Mouse (Mus musculus) spleen, postnatal 4 days (tissue): Measurements from ENCODE around the gene Smarcd3.

Source experiments
- DNase-seq, 2 experiments: peaks; one replicate each; pipeline ENCODE4 v3.0.0; 2022; ENCODE audit warnings: low spot score in 2 of 2

Gene Smarcd3

DNA sequence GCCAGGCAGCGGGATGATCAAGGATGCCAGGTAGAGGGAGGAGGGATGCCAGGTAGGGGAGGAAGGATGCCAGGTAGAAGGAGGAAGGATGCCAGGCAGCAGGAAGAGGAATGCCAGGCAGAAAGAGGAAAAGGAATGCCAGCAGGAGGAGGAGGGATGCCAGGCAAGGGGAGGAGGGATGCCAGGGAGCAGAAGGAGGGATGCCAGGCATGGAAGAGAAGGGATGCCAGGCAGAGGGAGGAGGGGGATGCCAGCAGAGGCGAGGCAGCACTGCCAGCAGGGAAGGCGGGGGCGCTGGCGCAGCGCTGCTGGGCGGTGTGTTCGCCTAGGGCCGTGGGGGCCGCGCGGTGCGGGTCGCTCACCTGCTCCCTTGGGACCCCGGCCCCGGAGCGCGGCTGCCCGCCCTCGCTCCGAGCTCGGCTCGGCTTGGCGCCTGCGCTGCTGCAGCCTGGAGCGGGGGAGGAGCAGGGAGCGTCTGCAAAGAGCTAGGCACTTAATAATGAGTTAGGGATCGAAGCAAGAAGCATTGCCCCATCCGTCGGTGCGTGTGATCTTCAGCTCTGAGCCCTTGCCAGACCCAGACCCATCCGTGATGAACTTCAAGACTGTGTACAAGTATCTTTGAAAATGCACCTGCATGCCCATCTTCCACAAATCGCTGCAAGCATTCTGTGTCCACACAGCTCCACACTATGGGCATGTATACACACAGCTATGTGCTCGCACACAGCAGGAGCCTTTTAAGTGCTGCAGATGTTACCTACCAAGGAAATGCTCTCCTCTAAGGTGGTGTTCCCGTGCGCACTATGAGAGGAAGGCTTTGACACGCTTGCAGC, at the start of gene Smarcd3:
TSS of gene Smarcd3 (minus strand) at position 426 of the 836 bp plus-strand sequence.
- no peak for DNase-seq

DNA sequence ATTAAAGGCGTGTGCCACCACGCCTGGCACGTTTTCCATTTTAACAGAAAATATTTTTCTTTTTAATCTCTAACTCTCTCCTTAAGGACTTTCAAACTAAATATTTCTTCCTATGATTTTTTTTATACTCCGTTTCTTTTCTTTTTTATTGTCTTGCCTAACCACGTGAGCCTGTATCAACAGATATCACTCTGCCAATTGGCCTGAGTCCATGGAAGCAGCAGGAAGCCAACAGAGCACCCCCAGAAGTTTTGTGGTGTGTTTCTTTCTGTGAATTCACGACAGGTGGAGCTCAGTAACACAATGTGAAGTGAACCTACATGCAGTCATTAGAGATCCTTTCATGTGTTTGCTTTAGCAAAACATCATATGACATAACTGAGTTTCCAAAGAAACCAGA, 37.2 kb upstream of the Smarcd3 start:
- DNase-seq: no peak

DNA sequence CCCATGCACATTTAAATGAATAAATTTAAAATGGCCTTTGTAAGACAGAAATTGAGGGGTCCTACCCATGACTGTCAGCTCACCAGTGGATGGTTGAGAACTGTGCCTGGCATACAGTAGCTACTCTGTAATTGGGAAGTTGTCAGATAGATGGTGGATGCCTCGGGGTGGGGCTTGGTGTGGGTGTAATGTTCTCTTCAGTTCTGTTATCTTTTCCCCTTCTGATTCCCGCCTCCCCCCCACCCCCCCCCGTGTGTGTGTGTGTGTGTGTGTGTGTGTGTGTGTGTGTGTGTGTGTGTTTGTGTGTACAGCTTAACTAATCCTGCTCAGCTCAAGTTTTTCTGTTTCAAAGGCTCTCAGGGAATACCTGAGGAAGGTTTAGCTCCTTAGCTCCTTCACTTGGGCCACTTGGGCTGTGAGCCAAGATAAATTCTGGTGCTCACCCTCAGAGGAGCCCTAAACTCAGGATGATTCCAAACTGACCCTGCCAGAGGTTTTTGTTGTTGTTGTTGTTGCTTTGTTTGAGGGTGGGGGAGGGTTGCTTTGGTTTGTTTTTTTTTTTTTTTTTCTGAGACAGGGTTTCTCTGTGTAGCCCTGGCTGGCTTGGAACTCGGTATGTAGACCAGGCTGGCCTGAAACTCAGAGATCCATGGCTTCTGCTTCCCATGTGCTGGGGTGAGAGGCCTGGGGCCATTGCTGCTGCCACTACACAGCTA, 35.7 kb upstream of the Smarcd3 start:
- no peak for DNase-seq

DNA sequence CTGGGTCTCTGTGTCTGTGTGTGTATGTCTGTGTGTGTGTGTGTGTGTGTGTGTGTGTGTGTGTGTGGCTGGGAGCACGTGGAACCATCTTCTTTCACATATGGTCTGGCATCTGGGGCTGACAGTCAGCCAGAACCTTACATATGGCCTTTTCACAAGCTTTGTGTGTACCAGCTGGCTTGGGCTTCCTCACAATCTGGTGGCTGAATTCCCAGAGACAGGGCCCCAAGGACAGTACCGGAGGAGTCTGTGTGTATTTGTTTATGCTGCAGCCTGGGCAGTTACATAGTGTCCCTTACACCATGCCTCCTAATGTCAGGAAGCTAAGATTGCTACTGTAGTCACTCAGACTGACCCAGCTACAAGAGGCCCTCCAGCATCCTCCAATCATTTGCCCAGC, 32.9 kb upstream of the Smarcd3 start:
- DNase-seq: no peak

DNA sequence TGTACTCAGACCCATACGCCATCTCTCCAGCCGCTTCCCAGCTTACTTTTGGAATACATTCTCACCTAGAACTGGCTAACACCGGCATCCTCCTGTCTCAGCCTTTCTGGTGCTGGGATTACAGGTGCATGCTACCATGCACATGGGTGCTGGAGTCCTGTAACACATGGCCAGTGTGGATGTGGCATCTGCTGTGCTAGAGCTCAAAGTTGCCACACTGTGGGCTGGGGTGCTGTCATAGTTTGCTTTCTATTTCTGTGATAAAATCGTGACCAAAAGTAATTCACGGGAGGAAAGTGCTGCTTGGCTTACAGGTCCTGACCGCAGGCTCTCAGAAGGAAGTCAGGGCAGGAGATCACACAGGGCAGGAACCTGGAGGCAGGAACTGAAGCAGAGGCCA, 30.3 kb upstream of the Smarcd3 start:
- no peak for DNase-seq

DNA sequence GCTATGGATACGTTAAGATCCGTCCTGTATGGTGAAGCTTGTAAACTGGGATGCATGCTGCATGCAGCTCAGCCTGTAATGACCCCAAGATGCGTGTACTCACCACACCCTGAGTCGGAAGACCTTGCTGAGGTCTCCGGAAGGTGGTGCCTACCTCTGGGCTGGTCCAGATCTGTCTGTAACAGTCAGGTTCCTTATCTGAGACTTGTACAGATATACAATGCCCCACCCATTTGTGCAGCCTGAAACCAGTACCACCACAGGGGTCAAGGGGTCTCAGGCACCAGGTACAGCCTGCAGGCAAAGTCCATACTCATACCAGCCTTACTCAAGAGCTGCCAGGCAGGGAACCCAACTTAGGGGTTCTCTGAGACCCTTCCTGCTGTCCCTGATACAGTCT, 28.6 kb upstream of the Smarcd3 start:
- DNase-seq: no peak

DNA sequence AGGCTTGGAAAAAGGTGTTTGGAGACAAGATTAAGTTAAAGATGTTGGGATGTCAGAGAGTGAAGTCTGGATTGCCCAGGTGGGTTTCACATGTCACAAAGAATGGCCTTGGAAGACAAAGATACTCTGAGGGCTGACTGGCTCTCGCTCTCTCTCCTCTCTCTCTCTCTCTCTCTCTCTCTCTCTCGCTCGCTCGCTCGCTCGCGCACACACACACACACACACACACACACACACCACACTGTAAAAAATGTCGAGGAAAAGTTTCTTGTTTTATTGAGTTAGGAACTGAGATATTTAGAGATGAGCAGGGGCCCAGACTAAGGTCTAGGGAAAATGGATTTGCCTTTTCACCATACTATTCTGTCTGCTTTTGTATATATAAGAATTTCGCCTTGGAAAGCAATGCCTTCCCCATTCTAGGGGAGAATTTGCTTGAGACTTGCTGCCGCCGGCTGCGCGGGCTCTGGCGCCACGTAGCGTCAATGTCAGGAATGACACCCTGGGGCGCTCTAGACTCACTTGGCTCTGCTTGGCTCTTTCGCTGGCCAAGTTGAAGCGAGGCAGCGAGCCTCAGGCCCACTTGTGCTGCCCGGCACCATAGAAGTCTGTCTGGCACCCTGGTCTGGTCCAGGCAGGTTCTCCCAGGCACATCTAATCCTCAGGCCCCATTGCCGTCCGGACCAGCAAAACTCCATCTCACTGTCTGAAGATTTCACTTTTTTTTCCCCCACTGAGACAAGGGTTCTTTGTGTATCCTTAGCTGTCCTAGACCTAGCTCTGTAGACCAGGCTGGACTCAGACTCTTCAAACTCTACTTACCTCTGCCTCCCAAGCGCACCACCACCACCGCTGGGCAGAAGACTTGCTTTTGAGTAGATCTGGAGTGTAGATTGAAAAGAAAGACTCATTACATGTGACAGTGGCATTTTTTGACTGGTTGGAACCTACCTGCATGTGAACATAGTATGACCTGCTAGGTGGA, 27.8 kb upstream of the Smarcd3 start:
- DNase-seq: peak; percentile 65 to 89

DNA sequence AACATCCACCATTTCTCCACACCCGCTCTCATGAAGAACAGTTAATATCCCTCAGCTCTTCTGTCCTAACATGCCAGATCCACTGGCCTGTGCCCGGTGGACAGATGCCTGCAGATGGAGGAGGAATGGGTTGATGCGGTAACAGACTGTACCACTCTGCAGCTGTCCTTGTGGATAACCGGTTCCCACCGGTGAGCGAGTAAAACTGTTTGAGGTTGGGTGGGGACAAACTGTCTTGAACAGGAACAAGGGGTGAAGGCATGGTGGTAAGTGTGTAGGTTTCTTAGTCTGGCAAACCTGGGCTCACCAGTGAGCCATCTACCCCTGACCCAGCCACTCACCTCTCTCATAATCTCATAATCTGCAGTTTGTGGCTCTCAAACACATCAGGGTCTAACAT, 27.1 kb upstream of the Smarcd3 start:
- DNase-seq: no peak

DNA sequence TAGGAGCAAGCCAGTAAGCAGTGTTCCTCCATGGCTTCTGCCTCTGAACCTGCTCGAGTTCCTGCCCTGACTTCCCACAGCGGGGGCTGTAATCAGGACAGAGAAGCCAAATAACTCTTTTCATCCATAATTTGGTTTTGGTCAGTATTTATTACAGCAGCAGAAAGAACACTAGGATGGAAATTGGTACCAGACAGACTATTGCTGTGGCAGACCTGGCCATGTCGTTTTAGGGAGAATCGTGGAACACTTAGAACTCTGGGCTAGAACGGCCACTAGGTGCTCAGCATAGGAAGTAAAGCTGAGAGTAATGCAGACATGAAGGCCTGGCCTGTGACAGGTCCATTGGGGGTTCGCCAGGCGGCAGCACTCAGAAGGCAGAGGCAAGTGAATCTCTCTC, 25.5 kb upstream of the Smarcd3 start:
- DNase-seq: no peak

DNA sequence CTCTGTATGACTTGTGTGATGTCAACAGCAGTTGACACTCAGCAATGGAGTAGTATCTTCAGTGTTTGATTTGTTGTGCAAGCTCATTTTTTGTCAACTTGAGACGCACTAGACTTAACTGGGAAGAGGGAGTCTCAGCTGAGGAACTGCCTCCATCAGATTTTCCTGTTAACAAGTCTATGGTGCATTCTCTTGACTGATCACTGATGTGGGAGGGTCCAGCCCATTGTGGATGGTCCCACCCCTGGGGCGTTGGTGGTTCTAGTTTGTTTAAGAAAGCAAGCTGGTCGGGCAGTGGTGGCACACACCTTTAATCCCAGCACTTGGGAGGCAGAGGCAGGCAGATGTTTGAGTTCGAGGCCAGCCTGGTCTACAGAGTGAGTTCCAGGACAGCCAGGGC, 25.0 kb upstream of the Smarcd3 start:
- DNase-seq: no peak

DNA sequence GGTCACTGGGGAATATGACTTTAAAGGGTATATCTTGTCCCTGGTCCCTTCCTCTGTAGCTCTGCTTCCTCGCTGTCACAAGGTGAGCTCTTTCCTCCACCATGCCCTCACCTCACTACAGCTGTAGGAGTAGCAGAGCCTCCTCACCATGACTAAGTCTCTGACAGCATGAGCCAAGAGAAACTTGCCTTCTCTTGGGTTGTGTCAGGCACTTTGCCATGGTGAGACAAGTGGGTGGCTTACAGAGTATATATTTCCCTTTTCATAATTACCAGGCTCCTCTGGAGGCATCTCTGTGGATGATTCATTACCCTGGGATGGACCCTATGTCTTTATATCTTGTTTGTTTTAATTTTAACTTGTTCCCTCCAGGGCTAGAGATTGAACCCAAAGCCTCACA, 21.2 kb upstream of the Smarcd3 start:
- DNase-seq: no peak

DNA sequence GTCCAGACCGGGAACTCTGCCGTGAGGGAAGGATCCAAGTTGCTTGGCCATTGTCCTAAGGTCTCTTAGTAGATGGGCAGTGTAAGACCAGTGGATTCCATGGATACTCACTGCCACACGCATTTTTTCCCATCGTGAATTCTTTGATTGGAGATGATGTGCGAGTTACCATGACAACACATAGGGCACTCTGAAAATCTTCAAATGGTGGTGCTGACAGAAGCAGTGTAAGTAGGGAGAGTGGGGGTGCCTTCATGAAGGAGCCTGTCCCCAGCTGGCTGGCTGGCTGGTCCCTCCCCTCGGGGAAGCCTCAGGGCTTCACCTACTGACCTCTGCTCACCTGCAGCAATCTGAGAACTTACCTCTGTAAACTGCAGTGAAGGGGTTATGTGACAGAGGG, 14.9 kb upstream of the Smarcd3 start:
- no peak for DNase-seq

DNA sequence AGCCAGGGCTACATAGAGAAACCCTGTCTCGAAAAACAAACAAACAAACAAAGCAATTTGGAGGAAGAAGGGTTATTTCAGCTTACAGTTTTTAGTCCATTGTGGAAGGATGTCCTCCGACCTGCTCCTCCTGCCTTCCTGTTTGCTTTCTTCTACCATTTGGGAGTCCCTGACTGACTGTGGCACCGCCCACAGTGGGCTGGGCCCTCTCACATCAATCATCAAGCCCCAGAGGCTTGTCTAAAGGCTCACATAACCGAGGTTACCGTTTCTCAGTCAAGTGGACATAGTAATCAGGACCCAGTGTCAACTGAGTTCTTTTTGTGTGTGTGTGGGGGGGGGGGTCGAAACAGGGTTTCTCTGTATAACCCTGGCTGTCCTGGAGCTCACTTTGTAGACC, 13.9 kb upstream of the Smarcd3 start:
- DNase-seq: no peak

DNA sequence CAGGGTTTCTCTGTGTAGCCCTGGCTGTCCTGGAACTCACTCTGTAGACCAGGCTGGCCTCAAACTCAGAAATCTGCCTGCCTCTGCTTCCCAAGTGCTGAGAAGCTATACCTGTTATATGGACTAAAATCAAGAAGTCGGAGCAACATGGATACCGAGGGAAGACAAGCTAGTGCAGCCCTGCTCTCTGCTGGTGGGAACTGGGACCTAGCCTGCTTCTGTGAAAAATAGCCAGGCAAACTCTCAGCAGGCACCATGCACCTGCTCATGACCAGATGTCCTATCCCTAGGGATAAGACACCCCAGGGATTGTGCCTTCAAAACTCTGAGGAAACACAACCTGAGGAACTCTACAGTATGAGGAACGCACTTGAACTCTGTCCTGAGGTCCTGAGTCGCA, 12.8 kb upstream of the Smarcd3 start:
- no peak for DNase-seq

DNA sequence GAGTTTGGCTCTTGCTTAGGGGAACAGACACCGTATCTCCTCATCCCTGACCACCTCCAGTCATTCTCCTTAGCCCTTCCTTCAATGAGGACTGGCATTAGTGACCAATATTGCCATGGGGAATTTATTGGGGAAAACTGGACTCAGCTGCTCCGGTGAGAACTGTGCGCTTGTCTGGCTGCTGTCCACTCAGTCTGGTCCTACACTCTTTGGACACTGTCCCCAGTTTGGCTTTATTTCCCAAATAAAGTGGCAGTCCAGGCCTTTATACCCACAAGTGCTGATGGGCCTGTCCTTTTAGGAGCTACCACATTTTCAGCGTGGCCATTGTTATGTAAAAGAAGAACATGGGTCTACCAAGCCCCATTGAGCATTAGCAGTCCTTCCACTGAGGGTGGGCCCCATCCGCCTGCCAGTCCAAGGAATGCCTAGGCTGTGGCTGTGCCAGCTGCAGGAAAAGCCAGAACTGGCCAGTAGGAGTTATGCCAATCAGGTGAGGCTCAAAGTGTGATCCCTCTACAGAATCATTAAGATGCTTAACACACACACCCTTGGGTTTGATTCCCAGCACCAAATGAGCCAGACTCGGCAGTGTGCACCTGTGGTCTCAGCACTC, 11.4 kb upstream of the Smarcd3 start:
- no peak for DNase-seq

DNA sequence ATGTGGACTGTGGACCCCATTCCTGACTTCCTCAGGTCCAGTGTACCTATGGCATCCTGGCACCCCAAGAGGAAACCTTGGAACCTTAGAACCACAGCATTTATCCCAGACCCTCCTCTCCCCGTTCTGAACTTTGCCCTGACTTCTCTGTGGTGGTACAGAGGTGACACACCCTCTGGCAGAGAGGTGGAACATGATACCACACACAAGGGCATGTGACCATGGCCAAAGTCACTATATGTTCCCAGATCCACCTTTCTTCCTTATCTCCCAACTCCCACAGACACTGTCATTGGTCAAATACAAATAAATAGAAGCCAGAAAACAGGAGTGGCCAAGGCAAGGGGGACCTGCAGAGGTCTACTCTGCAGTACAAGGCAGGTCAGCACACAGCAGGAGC, 10.9 kb upstream of the Smarcd3 start:
- no peak for DNase-seq

DNA sequence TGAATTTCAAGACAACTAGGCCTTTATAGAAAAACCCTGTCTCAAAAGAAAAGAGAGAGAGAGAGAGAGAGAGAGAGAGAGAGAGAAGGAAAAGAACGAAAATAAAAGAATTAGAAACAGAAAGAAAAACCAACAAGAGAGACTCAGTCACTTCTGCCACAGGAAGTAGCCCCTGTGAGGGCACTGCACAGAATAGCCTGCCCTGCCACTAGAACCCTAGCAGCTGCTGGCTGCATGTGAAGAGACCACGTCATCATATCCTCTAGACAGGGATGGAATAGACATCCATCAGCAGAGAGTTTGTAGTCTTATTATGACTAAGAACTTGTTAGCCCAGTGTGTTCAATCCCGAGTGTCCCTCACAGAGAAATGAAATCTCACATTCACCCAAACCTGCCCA, 5.5 kb upstream of the Smarcd3 start:
- DNase-seq: no peak

DNA sequence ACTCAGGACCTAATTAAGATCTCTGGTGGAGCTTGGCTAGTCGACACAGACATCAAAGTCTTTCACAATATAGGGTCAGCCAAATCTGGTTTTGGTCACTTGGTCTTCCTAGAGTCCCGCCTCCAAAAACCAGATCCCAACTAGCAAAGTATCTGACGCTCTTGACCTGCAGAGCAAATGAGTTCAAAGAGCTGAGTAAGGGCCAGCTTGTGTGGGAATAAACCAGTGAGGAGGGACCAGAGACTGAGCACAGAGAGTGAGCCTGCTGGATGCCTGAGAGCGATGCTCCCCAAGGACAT, 560 bp upstream of the Smarcd3 start:
- no peak for DNase-seq

DNA sequence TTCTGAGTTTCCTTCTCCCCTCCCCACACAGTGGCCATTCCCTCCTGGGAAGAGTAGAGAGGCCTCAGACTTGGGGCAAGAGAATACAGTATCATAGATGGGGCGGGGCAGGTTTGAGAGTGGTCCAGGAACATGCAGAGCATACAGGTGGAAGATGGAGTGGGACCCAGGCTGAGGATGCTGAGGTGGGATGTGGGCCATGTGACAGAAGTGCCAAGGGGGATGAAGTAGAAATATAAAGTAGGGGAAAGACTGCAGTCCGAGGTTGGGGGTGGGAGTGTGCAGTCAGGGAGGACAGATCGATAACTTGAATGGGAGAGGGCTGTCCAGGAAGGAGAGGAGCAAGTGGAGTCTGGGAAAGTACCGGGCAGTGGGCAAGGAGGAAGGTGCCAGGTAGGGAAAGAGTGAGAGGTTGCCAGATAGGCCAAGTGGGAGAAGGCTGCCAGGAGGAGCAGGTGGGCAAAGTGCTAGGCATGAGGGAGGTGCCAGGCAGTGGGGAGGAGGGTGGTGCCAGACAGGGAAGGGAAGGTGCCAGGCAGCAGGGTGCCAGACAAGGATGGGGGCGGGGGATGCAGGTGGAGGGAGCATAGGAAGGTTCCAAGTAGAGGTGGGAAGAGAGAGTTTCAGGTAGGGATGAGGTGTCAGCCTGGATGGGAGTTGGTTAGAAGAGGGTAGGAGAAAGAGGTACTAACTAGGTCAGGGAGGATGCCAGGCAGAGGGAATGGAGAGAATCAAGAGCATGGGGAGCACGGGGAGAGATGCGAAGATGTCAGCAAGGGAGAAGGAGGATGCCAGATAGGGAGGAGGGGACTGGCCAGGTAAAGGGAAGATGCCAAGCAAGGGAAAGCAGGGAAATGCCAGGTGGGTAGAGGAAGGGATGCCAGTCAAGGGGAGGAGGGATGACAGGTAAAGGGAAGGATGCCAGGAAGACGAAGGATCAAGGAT, 898 bp downstream of the Smarcd3 start:
- DNase-seq: no peak

DNA sequence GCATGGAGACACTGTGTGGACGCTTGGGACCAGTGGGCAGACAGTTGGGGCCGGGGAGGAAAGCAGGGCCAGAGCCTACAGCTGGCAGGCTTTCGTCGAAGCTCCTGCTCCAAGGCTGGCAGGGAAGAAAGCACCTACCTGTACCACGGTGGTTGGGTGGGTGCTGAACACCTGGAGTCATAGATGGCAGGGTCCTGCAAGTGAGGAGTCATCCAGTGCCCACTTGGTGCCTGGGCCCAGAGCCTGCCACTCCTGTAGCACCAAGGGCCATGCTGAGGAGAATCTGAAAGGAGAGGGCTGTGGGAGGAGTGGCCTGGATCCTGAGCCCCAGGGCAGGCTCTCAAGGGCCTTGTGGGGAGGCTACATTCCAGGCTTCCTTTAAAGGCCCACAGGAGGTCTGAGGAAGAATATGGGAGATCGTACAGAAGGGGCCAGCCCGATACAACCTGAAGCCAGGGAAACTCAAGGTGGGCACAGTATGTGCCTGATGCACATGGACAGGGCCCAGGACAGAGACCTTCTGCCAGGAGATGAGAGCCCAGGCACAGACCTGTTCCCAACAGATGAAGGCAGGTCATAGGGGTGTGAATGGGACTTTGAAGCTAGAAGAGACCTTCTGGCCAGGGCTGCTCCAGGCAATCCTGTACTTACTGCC, 1.7 kb downstream of the Smarcd3 start:
- no peak for DNase-seq
